Mouse (Mus musculus): Measurements from ENCODE around the gene Pakap. TPM values are rescaled to one million over a fixed set of nuclear protein-coding genes. Genes with fewer than 3 reads are reported as not detected.

Gene Pakap
- polyA plus RNA-seq, 2 experiments: 0.51 TPM; not detected in 1

DNA sequence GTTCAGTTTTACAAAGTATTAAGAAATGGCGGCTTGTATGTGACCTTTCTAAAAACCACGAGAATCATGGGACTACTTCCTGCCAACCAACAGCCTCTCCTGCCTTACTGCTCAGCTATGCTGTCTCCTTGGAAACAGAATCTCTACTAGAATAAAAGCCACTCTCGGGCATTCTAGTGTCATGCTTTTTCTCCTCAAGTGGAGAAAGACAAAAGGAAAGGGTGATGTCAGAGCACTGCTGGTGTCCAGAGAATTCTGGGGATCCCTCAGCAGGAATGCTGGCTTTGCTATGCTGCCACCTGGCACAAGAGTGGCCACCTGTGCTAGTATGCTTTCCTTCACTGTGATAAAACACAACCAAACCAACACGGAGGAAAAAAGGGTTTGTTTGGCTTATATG is 92.5 kb downstream of the Pakap start:
- ATAC-seq (ENCODE audit: insufficient read depth): no peak
- WGBS (ENCODE audit: insufficient replicate concordance): 24% methylated on average over 4 of the region's 4 CpGs

DNA sequence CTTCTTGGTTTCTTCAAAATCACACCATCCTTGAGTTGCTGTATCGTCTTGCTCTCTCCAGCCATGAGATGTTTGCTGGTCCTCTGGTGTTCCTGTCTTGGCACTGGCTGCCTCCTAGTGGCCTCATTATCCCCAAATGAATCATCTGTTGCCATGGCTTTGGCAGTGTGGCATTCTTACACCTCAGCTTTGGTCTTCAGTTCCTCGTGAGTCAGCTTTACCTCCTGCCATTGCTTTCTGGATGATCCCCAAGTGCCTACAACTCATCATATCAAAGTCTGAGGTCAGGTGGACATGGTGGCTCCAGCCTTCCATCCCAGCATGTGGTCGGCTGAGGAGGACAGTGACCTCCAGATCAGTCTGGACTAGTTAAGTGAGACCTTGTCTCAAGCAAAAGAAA is 98.1 kb downstream of the Pakap start:
- no peak overlapping the region for H3K4me3 ChIP-seq (ENCODE audit: insufficient read depth in 1 of 2, low read depth in 2 of 2, low read length in 2 of 2)
- TF ChIP-seq EP300 (IDR thresholded peaks at IDR 0.05; ENCODE audit: low read depth) (no peak), CTCF (IDR thresholded peaks at IDR 0.05; ENCODE audit: low read depth) (no peak)
- no peak for ATAC-seq (ENCODE audit: insufficient read depth)
- no peaks in the 10 kb centered on the region for H3K36me3 ChIP-seq (replicated peaks; ENCODE audit: control insufficient read depth, insufficient read depth, low read depth)
- H3K4me1 ChIP-seq (replicated peaks; ENCODE audit: control insufficient read depth in 2 of 2, insufficient read depth in 2 of 2, low read length in 1 of 2): no peaks in the 10 kb centered on the region
- H3K27ac ChIP-seq: no peak overlapping the region
- H3K9me3 ChIP-seq (ENCODE audit: control insufficient read depth, low read length): no peaks in the 10 kb centered on the region
- 57% methylated on average over 3 of the region's 3 CpGs for WGBS (ENCODE audit: insufficient replicate concordance)
- no peak overlapping the region for H3K9ac ChIP-seq (replicated peaks)
- no peak for DNase-seq (ENCODE audit: low read depth in 3 of 3, low spot score in 3 of 3)
- no peaks in the 10 kb centered on the region for H3K27me3 ChIP-seq (ENCODE audit: control insufficient read depth, insufficient read depth, low read length)
- H3K4me2 ChIP-seq (ENCODE audit: low read depth): no peak overlapping the region

More for the DNA sequence above, 92.5 kb downstream of the Pakap start:
- H3K27me3 ChIP-seq (ENCODE audit: control insufficient read depth, insufficient read depth, low read length): no peaks in the 10 kb centered on the region
- no peak overlapping the region for H3K9ac ChIP-seq (replicated peaks)
- H3K4me2 ChIP-seq (ENCODE audit: low read depth): no peak overlapping the region
- no peaks in the 10 kb centered on the region for H3K36me3 ChIP-seq (replicated peaks; ENCODE audit: control insufficient read depth, insufficient read depth, low read depth)
- no peaks in the 10 kb centered on the region for H3K4me1 ChIP-seq (replicated peaks; ENCODE audit: control insufficient read depth in 2 of 2, insufficient read depth in 2 of 2, low read length in 1 of 2)
- DNase-seq (ENCODE audit: low read depth in 3 of 3, low spot score in 3 of 3): no peak
- no peak overlapping the region for H3K27ac ChIP-seq
- no peak overlapping the region for H3K4me3 ChIP-seq (ENCODE audit: insufficient read depth in 1 of 2, low read depth in 2 of 2, low read length in 2 of 2)
- TF ChIP-seq EP300 (IDR thresholded peaks at IDR 0.05; ENCODE audit: low read depth) (no peak), CTCF (IDR thresholded peaks at IDR 0.05; ENCODE audit: low read depth) (no peak)
- no peaks in the 10 kb centered on the region for H3K9me3 ChIP-seq (ENCODE audit: control insufficient read depth, low read length)

DNA sequence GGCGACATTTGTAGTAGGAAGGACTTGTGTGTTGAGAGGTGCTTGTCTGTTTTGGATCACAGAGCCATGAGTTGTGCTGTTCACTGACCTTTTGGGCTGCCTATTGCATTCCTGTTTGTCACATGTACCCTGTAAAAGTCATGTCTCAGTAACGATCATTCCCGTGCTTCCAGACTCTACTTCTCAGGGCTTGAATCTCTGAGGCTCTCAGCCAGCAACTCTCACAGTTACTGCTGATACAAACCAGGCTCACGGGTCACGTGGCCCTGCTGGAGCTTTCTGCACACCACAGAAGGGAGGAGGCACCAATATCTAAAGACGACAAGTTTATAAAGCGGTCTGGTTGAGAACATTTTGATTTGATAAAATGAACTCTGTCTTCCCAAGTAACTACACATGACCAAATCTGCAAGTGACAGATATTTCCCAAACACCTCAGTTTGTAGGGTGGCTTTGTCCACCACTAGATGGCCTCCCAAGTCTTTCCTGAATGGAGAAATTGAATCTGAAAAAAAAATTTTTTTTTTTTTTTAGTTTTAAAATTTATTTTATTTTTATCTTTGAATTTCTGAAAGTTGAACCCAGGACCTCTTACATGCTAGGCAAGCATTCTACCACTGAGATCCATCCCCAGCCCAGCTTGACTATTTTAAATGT is 103.0 kb downstream of the Pakap start:
- H3K4me3 ChIP-seq (ENCODE audit: insufficient read depth in 1 of 2, low read depth in 2 of 2, low read length in 2 of 2): no peak overlapping the region
- H3K27ac ChIP-seq: no peak overlapping the region
- WGBS (ENCODE audit: insufficient replicate concordance): 41% methylated on average over 7 of the region's 7 CpGs
- H3K9me3 ChIP-seq (ENCODE audit: control insufficient read depth, low read length): no peaks in the 10 kb centered on the region
- no peak overlapping the region for H3K4me2 ChIP-seq (ENCODE audit: low read depth)
- H3K9ac ChIP-seq (replicated peaks): no peak overlapping the region
- H3K4me1 ChIP-seq (replicated peaks; ENCODE audit: control insufficient read depth in 2 of 2, insufficient read depth in 2 of 2, low read length in 1 of 2): peaks cover 0 to 10% of the 10 kb centered on the region in 2 experiments; a peak in 2 of 4 replicates
- DNase-seq (ENCODE audit: low read depth in 3 of 3, low spot score in 3 of 3) (no peak), ATAC-seq (ENCODE audit: insufficient read depth) (no peak)
- H3K36me3 ChIP-seq (replicated peaks; ENCODE audit: control insufficient read depth, insufficient read depth, low read depth): no peaks in the 10 kb centered on the region
- no peaks in the 10 kb centered on the region for H3K27me3 ChIP-seq (ENCODE audit: control insufficient read depth, insufficient read depth, low read length)
- no peak for TF ChIP-seq CTCF (IDR thresholded peaks at IDR 0.05; ENCODE audit: low read depth)
- TF ChIP-seq EP300 (IDR thresholded peaks at IDR 0.05; ENCODE audit: low read depth): no peak

DNA sequence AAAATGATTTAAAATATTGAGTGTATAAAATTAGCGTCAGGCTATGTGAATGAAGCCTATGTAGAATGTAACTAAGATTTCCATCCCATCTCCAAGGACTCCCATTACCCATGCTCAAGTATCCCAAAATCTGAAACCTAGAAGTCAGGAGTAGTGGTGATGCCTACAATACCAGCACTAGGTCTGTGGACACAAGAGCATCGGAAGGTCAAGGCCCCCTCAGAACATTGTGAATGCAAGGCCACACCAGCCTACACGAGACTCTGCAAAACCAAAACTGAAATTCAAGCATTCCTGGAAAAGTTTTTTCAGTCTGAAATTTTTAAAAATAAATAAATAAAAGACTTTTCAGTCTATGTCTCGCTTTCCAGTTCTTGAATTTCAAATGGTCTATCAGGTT is 104.6 kb downstream of the Pakap start:
- no peaks in the 10 kb centered on the region for H3K27me3 ChIP-seq (ENCODE audit: control insufficient read depth, insufficient read depth, low read length)
- ATAC-seq (ENCODE audit: insufficient read depth) (no peak), DNase-seq (ENCODE audit: low read depth in 3 of 3, low spot score in 3 of 3) (no peak)
- peaks cover 0 to 10% of the 10 kb centered on the region in 2 experiments; a peak in 2 of 4 replicates for H3K4me1 ChIP-seq (replicated peaks; ENCODE audit: control insufficient read depth in 2 of 2, insufficient read depth in 2 of 2, low read length in 1 of 2)
- H3K9me3 ChIP-seq (ENCODE audit: control insufficient read depth, low read length): no peaks in the 10 kb centered on the region
- no peak overlapping the region for H3K4me3 ChIP-seq (ENCODE audit: insufficient read depth in 1 of 2, low read depth in 2 of 2, low read length in 2 of 2)
- no peak overlapping the region for H3K27ac ChIP-seq
- no peak for TF ChIP-seq EP300 (IDR thresholded peaks at IDR 0.05; ENCODE audit: low read depth)
- WGBS (ENCODE audit: insufficient replicate concordance): 56% methylated on average over 4 of the region's 4 CpGs
- H3K9ac ChIP-seq (replicated peaks): no peak overlapping the region
- no peak overlapping the region for H3K4me2 ChIP-seq (ENCODE audit: low read depth)
- H3K36me3 ChIP-seq (replicated peaks; ENCODE audit: control insufficient read depth, insufficient read depth, low read depth): no peaks in the 10 kb centered on the region

DNA sequence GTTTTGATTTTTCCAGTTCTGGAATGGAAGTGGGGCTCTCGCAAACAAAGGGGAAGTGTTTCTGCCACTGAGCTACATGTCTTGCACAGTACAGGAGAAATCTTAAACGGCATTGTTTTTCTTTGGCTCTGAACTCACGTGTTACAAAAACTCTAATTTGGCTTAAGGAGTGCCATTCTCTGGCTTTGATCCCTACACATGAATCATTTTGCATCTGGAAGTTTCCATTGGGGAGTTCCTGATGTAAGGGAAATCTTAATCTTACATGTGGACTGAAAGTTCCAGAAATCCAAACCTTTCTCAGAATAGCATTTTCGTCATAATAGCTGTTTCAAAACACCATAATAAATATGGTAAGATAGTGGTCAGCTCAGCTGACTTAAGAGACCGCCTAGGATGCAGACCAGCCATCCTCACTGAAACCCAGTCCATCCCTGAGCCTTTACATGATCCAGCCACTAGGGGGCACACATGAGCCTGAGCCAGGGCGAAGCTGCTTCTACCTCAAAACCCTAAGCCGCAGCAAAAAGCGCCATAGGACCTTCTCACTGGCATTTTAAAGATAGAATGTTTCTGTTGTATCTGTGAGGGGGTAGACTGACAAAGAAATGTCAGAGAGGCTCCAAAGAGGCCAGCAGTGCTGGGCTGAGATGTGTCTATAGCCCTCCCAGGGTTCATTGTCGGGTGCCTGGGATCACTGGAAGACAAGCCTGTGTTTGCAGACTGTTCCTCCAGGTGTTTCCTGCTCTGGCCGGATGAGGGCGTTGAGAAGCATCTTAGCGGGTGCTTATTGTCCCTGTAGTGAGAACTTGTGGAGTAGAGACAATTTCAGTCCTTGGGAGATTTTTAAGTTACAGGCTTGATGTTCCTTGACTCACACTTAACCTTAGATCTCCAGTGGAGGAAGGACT is 105.3 kb downstream of the Pakap start:
- no peak overlapping the region for H3K27ac ChIP-seq
- TF ChIP-seq EP300 (IDR thresholded peaks at IDR 0.05; ENCODE audit: low read depth): no peak
- peak; percentile 95 for TF ChIP-seq CTCF (IDR thresholded peaks at IDR 0.05; ENCODE audit: low read depth)
- H3K4me1 ChIP-seq (replicated peaks; ENCODE audit: control insufficient read depth in 2 of 2, insufficient read depth in 2 of 2, low read length in 1 of 2): peaks cover 0 to 10% of the 10 kb centered on the region in 2 experiments; a peak in 2 of 4 replicates
- peak overlapping the region; percentile 11; the same call in 1 of the 2 replicates for H3K4me2 ChIP-seq (ENCODE audit: low read depth)
- H3K4me3 ChIP-seq (ENCODE audit: insufficient read depth in 1 of 2, low read depth in 2 of 2, low read length in 2 of 2): no peak overlapping the region
- no peaks in the 10 kb centered on the region for H3K36me3 ChIP-seq (replicated peaks; ENCODE audit: control insufficient read depth, insufficient read depth, low read depth)
- ATAC-seq (ENCODE audit: insufficient read depth) (no peak), DNase-seq (ENCODE audit: low read depth in 3 of 3, low spot score in 3 of 3) (peak; percentile 29 to 45 (median 41))
- no peak overlapping the region for H3K9ac ChIP-seq (replicated peaks)
- H3K27me3 ChIP-seq (ENCODE audit: control insufficient read depth, insufficient read depth, low read length): no peaks in the 10 kb centered on the region
- H3K9me3 ChIP-seq (ENCODE audit: control insufficient read depth, low read length): no peaks in the 10 kb centered on the region
- WGBS (ENCODE audit: insufficient replicate concordance): 8% methylated on average over 12 of the region's 12 CpGs

All from liver, embryonic 14.5 days (tissue).